In the genomic region with DNA sequence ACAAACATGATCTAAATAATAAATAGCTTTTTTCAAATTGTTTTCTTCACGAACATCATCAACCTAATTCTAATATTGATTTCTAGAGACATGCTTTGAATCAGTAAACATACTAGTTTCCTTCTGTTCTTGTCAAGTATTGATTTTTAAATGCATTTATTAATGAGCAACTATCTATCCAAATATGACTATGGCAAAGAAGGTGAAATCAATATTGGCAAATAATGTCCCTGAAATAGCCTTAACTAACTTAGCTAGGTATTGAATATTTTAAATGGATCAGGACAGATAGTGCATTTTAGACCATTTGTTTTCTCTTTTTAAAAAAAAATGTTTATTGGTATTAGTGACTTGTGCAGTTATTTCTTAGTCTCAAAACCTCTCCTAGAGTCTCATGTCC, we compare ENCODE assay signal across 18 mouse cellular contexts.
DNase-seq lines count a peak whose midpoint lies in the region; ATAC-seq and TF ChIP-seq lines count a peak whose summit lies in the region.
"Had no signal": no experiment of that assay in that cellular context is flagged by ENCODE, and none has a peak within 500 bp of the region (broad histone marks: within the 10 kb centered on the region; RNA-seq: fewer than 3 reads in every experiment).

No protein-coding gene starts in this region.

- ATAC-seq in liver, postnatal 0 days: no peak
- ATAC-seq: activated CD4-positive, CD25-positive, alpha-beta regulatory T cell, adult 4 months; CD4-positive, CD25-positive, alpha-beta regulatory T cell, adult 4 months; Patski had no signal

- WGBS in liver, adult 2 months: 16% methylated on average over 1 of the region's 1 CpGs
- 50% methylated on average over 1 of the region's 1 CpGs for WGBS in liver, postnatal 0 days (ENCODE audit: insufficient replicate concordance)

- TF ChIP-seq POLR2A in liver, adult 2 months (IDR thresholded peaks at IDR 0.05; ENCODE audit: extremely low read depth, insufficient read depth, low read length): no peak

- H3K4me1 ChIP-seq in liver, adult 2 months (ENCODE audit: control insufficient read depth, insufficient read depth, low read length): peaks cover 3% of the 10 kb centered on the region; the same call in 1 of the 2 replicates
- H3K4me1 ChIP-seq in liver, postnatal 0 days (ENCODE audit: insufficient read depth): no peaks in the 10 kb centered on the region

- no peaks in the 10 kb centered on the region for H3K36me3 ChIP-seq in liver, adult 2 months (ENCODE audit: control insufficient read depth, insufficient read depth, low read length)
- H3K36me3 ChIP-seq in liver, postnatal 0 days (replicated peaks; ENCODE audit: insufficient read depth, low read length): no peaks in the 10 kb centered on the region
- H3K36me3 ChIP-seq: G1E had no signal

- peak; percentile 94 for DNase-seq in liver, adult 2 months (ENCODE audit: extremely low read depth, low read depth, low spot score)
- DNase-seq in liver, postnatal 0 days: no peak
- DNase-seq: adrenal gland, adult 2 months; adrenal gland, adult 8-10 months; adrenal gland, postnatal 10 days; adrenal gland, postnatal 14 days; adrenal gland, postnatal 25 days; adrenal gland, postnatal 36 days; B cell, adult 2 months; cerebellum, adult 11 months; cerebellum, adult 11-12 months; cerebellum, adult 18-20 months; cerebellum, adult 2 months had no signal

- TF ChIP-seq EP300 in liver, postnatal 0 days (IDR thresholded peaks at IDR 0.05; ENCODE audit: low read depth): no peak

- no peak overlapping the region for H3K4me3 ChIP-seq in liver, adult 2 months (ENCODE audit: insufficient read depth, low read depth, low read length)
- no peak overlapping the region for H3K4me3 ChIP-seq in liver, postnatal 0 days (ENCODE audit: low read depth, low read length)

- no peaks in the 10 kb centered on the region for H3K79me2 ChIP-seq in liver, adult 2 months (ENCODE audit: control insufficient read depth, insufficient read depth, low read length)

- no peak for TF ChIP-seq CTCF in liver, adult 2 months (IDR thresholded peaks at IDR 0.05; ENCODE audit: low read depth, low read length)
- TF ChIP-seq CTCF in liver, postnatal 0 days (IDR thresholded peaks at IDR 0.05; ENCODE audit: low read depth): no peak

- H3K27me3 ChIP-seq in liver, adult 2 months (ENCODE audit: control insufficient read depth, insufficient read depth, low read length): no peaks in the 10 kb centered on the region
- H3K27me3 ChIP-seq in liver, postnatal 0 days (ENCODE audit: insufficient read depth, low read length): no peaks in the 10 kb centered on the region
- H3K27me3 ChIP-seq: CH12.LX, Patski had no signal

- H3K9me3 ChIP-seq in liver, postnatal 0 days (ENCODE audit: low read length): no peaks in the 10 kb centered on the region
- H3K9me3 ChIP-seq: G1E had no signal

- H3K9ac ChIP-seq in liver, adult 2 months (ENCODE audit: low read depth, low read length): no peak overlapping the region
- H3K9ac ChIP-seq in liver, postnatal 0 days (replicated peaks): no peak overlapping the region

- H3K27ac ChIP-seq in liver, adult 2 months (replicated peaks; ENCODE audit: insufficient read depth, low read depth, low read length): no peak overlapping the region
- no peak overlapping the region for H3K27ac ChIP-seq in liver, postnatal 0 days (ENCODE audit: low read depth)

- no peak overlapping the region for H3K4me2 ChIP-seq in liver, postnatal 0 days (ENCODE audit: low read depth, low read length)
